10 mouse cellular contexts compared by ENCODE assay signal in genomic region chr6:141333245-141333644, GRCm38 (mm10).
DNase-seq lines count a peak whose midpoint lies in the region; ATAC-seq and TF ChIP-seq lines count a peak whose summit lies in the region.
"Had no signal": no experiment of that assay in that cellular context is flagged by ENCODE, and none has a peak within 500 bp of the region (broad histone marks: within the 10 kb centered on the region; RNA-seq: fewer than 3 reads in every experiment).

No protein-coding gene starts in this region.

- no peak overlapping the region for H3K9ac ChIP-seq in intestine, postnatal 0 days (ENCODE audit: low read depth, low read length)
- no peak overlapping the region for H3K9ac ChIP-seq in lung, embryonic 14.5 days

- peaks cover 15% of the 10 kb centered on the region for H3K4me1 ChIP-seq in intestine, postnatal 0 days (replicated peaks; ENCODE audit: control insufficient read depth, insufficient read depth, low read length)
- H3K4me1 ChIP-seq in lung, embryonic 14.5 days (ENCODE audit: insufficient read depth) = 0 out of 2 replicates have a peak, but pooled peaks cover 2% of the 10 kb centered on the region

- H3K27ac ChIP-seq in intestine, postnatal 0 days (ENCODE audit: low read depth, low read length) = peak overlapping the region; percentile 41
- no peak overlapping the region for H3K27ac ChIP-seq in lung, embryonic 14.5 days (ENCODE audit: low read depth)

- no peaks in the 10 kb centered on the region for H3K9me3 ChIP-seq in intestine, postnatal 0 days (ENCODE audit: control insufficient read depth)
- no peaks in the 10 kb centered on the region for H3K9me3 ChIP-seq in lung, embryonic 14.5 days (ENCODE audit: low read depth, low read length)

- no peaks in the 10 kb centered on the region for H3K27me3 ChIP-seq in intestine, postnatal 0 days (replicated peaks; ENCODE audit: control insufficient read depth, insufficient read depth, low read length)
- H3K27me3 ChIP-seq in lung, embryonic 14.5 days (ENCODE audit: insufficient read depth, low read length) = no peaks in the 10 kb centered on the region

- no peak overlapping the region for H3K4me3 ChIP-seq in intestine, postnatal 0 days (ENCODE audit: low read depth, low read length)
- H3K4me3 ChIP-seq in lung, embryonic 14.5 days (ENCODE audit: low read depth, low read length) = no peak overlapping the region
- H3K4me3 ChIP-seq: erythroblast, embryonic 14.5 days had no signal

- WGBS in intestine, postnatal 0 days = 18% methylated on average over 3 of the region's 3 CpGs
- WGBS in lung, embryonic 14.5 days = 14% methylated on average over 3 of the region's 3 CpGs

- no peak for TF ChIP-seq CTCF in intestine, postnatal 0 days (IDR thresholded peaks at IDR 0.05; ENCODE audit: low read depth)
- TF ChIP-seq CTCF in lung, embryonic 14.5 days (IDR thresholded peaks at IDR 0.05; ENCODE audit: low read depth) = no peak

- no peaks in the 10 kb centered on the region for H3K36me3 ChIP-seq in intestine, postnatal 0 days (ENCODE audit: control insufficient read depth, insufficient read depth)
- no peaks in the 10 kb centered on the region for H3K36me3 ChIP-seq in lung, embryonic 14.5 days (ENCODE audit: insufficient read depth)

- peak; percentile 81 for DNase-seq in adrenal gland, adult 8-10 months
- peak; percentile 14 to 20 for DNase-seq in gastrocnemius, adult 8-10 months (ENCODE audit: low spot score in 2 of 2)
- DNase-seq in lung, embryonic 14.5 days = peak; percentile 81
- no peak for DNase-seq in cerebellum, postnatal 14 days
- DNase-seq in retina, embryonic 14.5 days (ENCODE audit: low spot score) = no peak

- H3K4me2 ChIP-seq in intestine, postnatal 0 days (replicated peaks; ENCODE audit: low read depth) = no peak overlapping the region; the same call in 1 of the 2 replicates
- H3K4me2 ChIP-seq in lung, embryonic 14.5 days = no peak overlapping the region

- peak; percentile 75 for ATAC-seq in intestine, postnatal 0 days
- peak; percentile 90 for ATAC-seq in lung, embryonic 14.5 days (ENCODE audit: insufficient read depth)
- no peak for ATAC-seq in erythroid progenitor cell, adult 5-6 weeks (replicated peaks; ENCODE audit: low FRiP score, poor library complexity, severe bottlenecking)
- ATAC-seq in frontal cortex, adult (ENCODE audit: low TSS enrichment) = no peak
- ATAC-seq: activated CD4-positive, CD25-positive, alpha-beta regulatory T cell, adult 4 months had no signal

Comparison
In these comparisons a context has a peak if more than half of its experiments do, and no peak if none do; other contexts are left out.
1. DNase-seq: peak in adrenal gland, adult 8-10 months (single experiment), gastrocnemius, adult 8-10 months (2 of 2) and lung, embryonic 14.5 days (single experiment); none in cerebellum, postnatal 14 days (0 of 2) and retina, embryonic 14.5 days (single experiment).
2. ATAC-seq: peak in intestine, postnatal 0 days (single experiment) and lung, embryonic 14.5 days (single experiment); none in erythroid progenitor cell, adult 5-6 weeks (single experiment) and frontal cortex, adult (single experiment).